Mouse (Mus musculus) kidney, adult 2 months (tissue): ENCODE measurements around the gene Cand2.

Experiments
- CTCF ChIP-seq: fragments of 200-500 bp; conservative IDR thresholded peaks from 2 replicates; pipeline ENCODE4 v1.5.1; 2011; ENCODE audit warnings: low read depth, mild to moderate bottlenecking, control low read depth, low read length, moderate library complexity, mixed read lengths; ENCODE audit not compliant: insufficient read depth, insufficient read length
- POLR2A ChIP-seq: fragments of 200-500 bp; IDR thresholded peaks from one replicate; pipeline ENCODE4 v1.6.1; 2011; ENCODE audit warnings: low read depth, low read length, control low read depth

DNA sequence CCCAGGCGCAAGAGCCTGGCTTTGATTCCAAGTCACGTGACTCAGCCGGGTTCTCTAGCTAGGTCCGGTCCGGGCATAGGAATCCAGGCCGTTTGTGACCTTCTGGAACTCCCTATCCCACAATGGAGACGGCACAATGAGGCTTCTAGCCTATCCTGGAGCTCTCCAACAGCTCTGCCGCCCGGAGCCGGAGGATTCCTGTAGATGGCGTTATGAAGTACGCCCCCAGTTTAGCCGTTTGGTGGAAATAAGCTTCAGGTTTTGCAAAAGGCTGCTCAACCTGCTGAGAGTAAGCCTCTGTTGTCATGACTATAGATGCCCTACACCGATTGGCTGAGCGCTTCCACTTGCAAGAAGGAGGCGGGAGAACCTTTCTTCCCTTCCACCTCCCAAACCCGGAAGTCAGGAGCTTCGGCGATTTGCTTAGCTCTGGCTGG lies 63.8 kb downstream of the Cand2 start, which contains the start of gene Efcab12:
- TF ChIP-seq POLR2A (no peak), CTCF (no peak)
